8 mouse cellular contexts compared by ENCODE assay signal in genomic region chr6:116072746-116073261, GRCm38 (mm10).
DNase-seq lines count a peak whose midpoint lies in the region; ATAC-seq and TF ChIP-seq lines count a peak whose summit lies in the region.

No protein-coding gene starts in this region.

- H3K9ac ChIP-seq in forebrain, embryonic 15.5 days (replicated peaks): no peak overlapping the region
- no peak overlapping the region for H3K9ac ChIP-seq in forebrain, embryonic 14.5 days (ENCODE audit: low read length)
- H3K9ac ChIP-seq in heart, embryonic 14.5 days (ENCODE audit: low read length): peak overlapping the region; percentile 70
- H3K9ac ChIP-seq in liver, embryonic 14.5 days (replicated peaks): no peak overlapping the region

- no peak for ATAC-seq in forebrain, embryonic 15.5 days (replicated peaks)
- ATAC-seq in forebrain, embryonic 14.5 days: no peak
- ATAC-seq in heart, embryonic 14.5 days (ENCODE audit: insufficient number of reproducible peaks, insufficient read depth, low FRiP score, low read depth): peak; percentile 70
- no peak; the same call in 1 of the 2 replicates for ATAC-seq in liver, embryonic 14.5 days (ENCODE audit: insufficient read depth)

- no peak for TF ChIP-seq EP300 in liver, embryonic 14.5 days (IDR thresholded peaks at IDR 0.05; ENCODE audit: low read depth)

- peaks cover 15% of the 10 kb centered on the region for H3K4me1 ChIP-seq in forebrain, embryonic 15.5 days
- no peaks in the 10 kb centered on the region for H3K4me1 ChIP-seq in forebrain, embryonic 14.5 days (ENCODE audit: control insufficient read depth, insufficient read depth, low read length)
- H3K4me1 ChIP-seq in heart, embryonic 14.5 days (ENCODE audit: control insufficient read depth in 2 of 2, insufficient read depth in 2 of 2, low read length in 2 of 2): peaks cover 9 to 45% of the 10 kb centered on the region in 2 experiments
- H3K4me1 ChIP-seq in liver, embryonic 14.5 days (replicated peaks; ENCODE audit: control insufficient read depth in 2 of 2, insufficient read depth in 2 of 2, low read length in 1 of 2): peaks cover 0 to 8% of the 10 kb centered on the region in 2 experiments; a peak in 3 of 4 replicates

- 84% methylated on average over 8 of the region's 8 CpGs for WGBS in forebrain, embryonic 15.5 days
- 86% methylated on average over 8 of the region's 8 CpGs for WGBS in forebrain, embryonic 14.5 days
- WGBS in heart, embryonic 14.5 days: 10% methylated on average over 8 of the region's 8 CpGs
- WGBS in liver, embryonic 14.5 days (ENCODE audit: insufficient replicate concordance): 28% methylated on average over 8 of the region's 8 CpGs

- no peaks in the 10 kb centered on the region for H3K9me3 ChIP-seq in forebrain, embryonic 15.5 days
- no peaks in the 10 kb centered on the region for H3K9me3 ChIP-seq in forebrain, embryonic 14.5 days (replicated peaks; ENCODE audit: control insufficient read depth, low read length)
- no peaks in the 10 kb centered on the region for H3K9me3 ChIP-seq in heart, embryonic 14.5 days (ENCODE audit: control insufficient read depth, low read length)
- H3K9me3 ChIP-seq in liver, embryonic 14.5 days (ENCODE audit: control insufficient read depth, low read length): no peaks in the 10 kb centered on the region

- no peak for TF ChIP-seq POLR2A in myocyte (IDR thresholded peaks at IDR 0.05; ENCODE audit: insufficient read length, low read depth)

- no peak for DNase-seq in forebrain, embryonic 14.5 days (ENCODE audit: low spot score)
- peak; percentile 35 for DNase-seq in cerebellum, adult 9-11 months
- no peak for DNase-seq in liver, embryonic 14.5 days (ENCODE audit: low read depth in 3 of 3, low spot score in 3 of 3)
- DNase-seq in urinary bladder, postnatal 14 days (ENCODE audit: low spot score): no peak
- no peak for DNase-seq in frontal cortex, adult 2 months (ENCODE audit: extremely low spot score in 1 of 2, low spot score in 1 of 2)

- no peaks in the 10 kb centered on the region for H3K36me3 ChIP-seq in forebrain, embryonic 15.5 days
- H3K36me3 ChIP-seq in forebrain, embryonic 14.5 days (ENCODE audit: control insufficient read depth, insufficient read depth, low read length): no peaks in the 10 kb centered on the region
- no peaks in the 10 kb centered on the region for H3K36me3 ChIP-seq in heart, embryonic 14.5 days (ENCODE audit: control insufficient read depth, insufficient read depth, low read length)
- H3K36me3 ChIP-seq in liver, embryonic 14.5 days (replicated peaks; ENCODE audit: control insufficient read depth, insufficient read depth, low read depth): no peaks in the 10 kb centered on the region
- H3K36me3 ChIP-seq in myocyte (ENCODE audit: control insufficient read depth, insufficient read depth): no peaks in the 10 kb centered on the region

- no peak overlapping the region for H3K4me2 ChIP-seq in forebrain, embryonic 15.5 days (replicated peaks)
- H3K4me2 ChIP-seq in forebrain, embryonic 14.5 days (ENCODE audit: low read length): no peak overlapping the region
- peak overlapping the region; percentile 64 for H3K4me2 ChIP-seq in heart, embryonic 14.5 days (ENCODE audit: low read length)
- H3K4me2 ChIP-seq in liver, embryonic 14.5 days (ENCODE audit: low read depth): peak overlapping the region; percentile 22; the same call in 1 of the 2 replicates
- peak overlapping the region; percentile 70 for H3K4me2 ChIP-seq in myocyte (ENCODE audit: low read depth)

- peak overlapping the region; percentile 49 for H3K27ac ChIP-seq in forebrain, embryonic 15.5 days (replicated peaks)
- no peak overlapping the region for H3K27ac ChIP-seq in forebrain, embryonic 14.5 days (ENCODE audit: low read depth, low read length)
- H3K27ac ChIP-seq in heart, embryonic 14.5 days (replicated peaks in 1 of 2; ENCODE audit: control insufficient read depth in 1 of 2, insufficient read depth in 1 of 2, low read depth in 2 of 2, low read length in 2 of 2): peak overlapping the region; percentile 96 to 99
- no peak overlapping the region; the same call in 1 of the 2 replicates for H3K27ac ChIP-seq in liver, embryonic 14.5 days

- no peak for TF ChIP-seq CTCF in liver, embryonic 14.5 days (IDR thresholded peaks at IDR 0.05; ENCODE audit: low read depth)

- no peaks in the 10 kb centered on the region for H3K27me3 ChIP-seq in forebrain, embryonic 15.5 days
- H3K27me3 ChIP-seq in forebrain, embryonic 14.5 days (replicated peaks; ENCODE audit: control insufficient read depth, insufficient read depth, low read length): no peaks in the 10 kb centered on the region
- H3K27me3 ChIP-seq in heart, embryonic 14.5 days (ENCODE audit: control insufficient read depth, insufficient read depth, low read length): no peaks in the 10 kb centered on the region
- H3K27me3 ChIP-seq in liver, embryonic 14.5 days (ENCODE audit: control insufficient read depth, insufficient read depth, low read length): no peaks in the 10 kb centered on the region
- no peaks in the 10 kb centered on the region for H3K27me3 ChIP-seq in myocyte (ENCODE audit: control insufficient read depth, insufficient read depth, insufficient read length)

- H3K4me3 ChIP-seq in forebrain, embryonic 15.5 days: no peak overlapping the region
- no peak overlapping the region for H3K4me3 ChIP-seq in forebrain, embryonic 14.5 days (ENCODE audit: low read depth, low read length)
- H3K4me3 ChIP-seq in heart, embryonic 14.5 days (ENCODE audit: control insufficient read depth in 1 of 2, insufficient read depth in 1 of 2, low read depth in 1 of 2, low read length in 2 of 2): peak overlapping the region; percentile 22 to 25; a peak in 3 of 4 replicates
- H3K4me3 ChIP-seq in liver, embryonic 14.5 days (ENCODE audit: insufficient read depth in 1 of 2, low read depth in 2 of 2, low read length in 2 of 2): no peak overlapping the region
- peak overlapping the region; percentile 6 for H3K4me3 ChIP-seq in myocyte

- H3ac ChIP-seq in myocyte (ENCODE audit: control insufficient read depth, insufficient read length): no peak overlapping the region

- peaks cover 12% of the 10 kb centered on the region for H3K79me2 ChIP-seq in myocyte (ENCODE audit: control insufficient read depth, insufficient read depth)

TF ChIP-seq in myocyte, 11 proteins besides CTCF, POLR2A, EP300 and RAD21:
- TF ChIP-seq TCF12 (IDR thresholded peaks at IDR 0.05; ENCODE audit: insufficient read depth, poor library complexity, severe bottlenecking): no peak
- peak; percentile 58; the same call in 1 of the 2 replicates for TF ChIP-seq CEBPB (IDR thresholded peaks at IDR 0.05; ENCODE audit: insufficient read depth, poor library complexity, severe bottlenecking)

Comparison
In these comparisons a context has a peak if more than half of its experiments do, and no peak if none do; other contexts are left out.
1. H3K27ac ChIP-seq: peak in forebrain, embryonic 15.5 days (single experiment) and heart, embryonic 14.5 days (2 of 2); none in forebrain, embryonic 14.5 days (single experiment) and liver, embryonic 14.5 days (single experiment).
2. H3K4me2 ChIP-seq: peak in heart, embryonic 14.5 days (single experiment), liver, embryonic 14.5 days (single experiment) and myocyte (single experiment); none in forebrain, embryonic 15.5 days (single experiment) and forebrain, embryonic 14.5 days (single experiment).
3. H3K4me3 ChIP-seq: peak in heart, embryonic 14.5 days (2 of 2) and myocyte (single experiment); none in forebrain, embryonic 15.5 days (single experiment), forebrain, embryonic 14.5 days (single experiment) and liver, embryonic 14.5 days (0 of 2).